Mouse (Mus musculus) ovary, postnatal 10 days (tissue): Measurements from ENCODE around the gene Cog4.
"Not testable (repeated sequence)": the region's sequence is repeated elsewhere in the genome, so short reads cannot be mapped to it uniquely, and the experiment has no call there.

ENCODE experiments used
- DNase-seq: peaks from one replicate; pipeline ENCODE4 v3.0.0; 2022; ENCODE audit warnings: low spot score

The Cog4 gene

GRCm38 (mm10) chr8:110925691-110926140, 79.3 kb downstream of the Cog4 start:
- no peak for DNase-seq

- DNase-seq, result no peak
These were observed 80.3 kb downstream of the Cog4 start for GRCm38 (mm10) chr8:110926690-110927089.

GRCm38 (mm10) chr8:110928435-110928834, 82.0 kb downstream of the Cog4 start:
- no peak for DNase-seq

GRCm38 (mm10) chr8:110929066-110929465, 82.7 kb downstream of the Cog4 start:
- DNase-seq, result no peak

- DNase-seq, result not testable (repeated sequence)
These were observed 83.3 kb downstream of the Cog4 start for GRCm38 (mm10) chr8:110929672-110930071.

- no peak for DNase-seq
These were observed 85.0 kb downstream of the Cog4 start for GRCm38 (mm10) chr8:110931176-110931939.
